Mouse (Mus musculus) limb, embryonic 11.5 days (tissue): ENCODE measurements around the gene Plvap. TPM values are rescaled to one million over a fixed set of nuclear protein-coding genes. Genes with fewer than 3 reads are reported as not detected.

Experiments
- ATAC-seq: fragments of 200-750 bp; cut with Nextera tagmentation; 2 replicates; pipeline ENCODE4 v1.8.0; 2017; ENCODE audit warnings: low read depth; ENCODE audit not compliant: insufficient number of reproducible peaks, low FRiP score, low TSS enrichment
- DNase-seq: peaks from one replicate; pipeline ENCODE4 v3.0.0-alpha.2; 2015; ENCODE audit warnings: low spot score
- H3K27ac ChIP-seq: fragments of 300-500 bp; sonication (generic); replicated peaks from 2 replicates; pipeline ENCODE4 v1.5.1; 2014; ENCODE audit warnings: low read depth, mild to moderate bottlenecking, low read length
- H3K27me3 ChIP-seq: fragments of 300-500 bp; sonication (generic); 2 replicates; pipeline ENCODE4 v1.6.1; 2014; ENCODE audit warnings: mild to moderate bottlenecking, low read length, mixed read lengths; ENCODE audit not compliant: control insufficient read depth, insufficient read depth
- H3K36me3 ChIP-seq: fragments of 300-500 bp; sonication (generic); 2 replicates; pipeline ENCODE4 v1.6.1; 2014; ENCODE audit warnings: mild to moderate bottlenecking, low read length, moderate library complexity, mixed read lengths; ENCODE audit not compliant: control insufficient read depth, insufficient read depth
- H3K4me1 ChIP-seq: fragments of 300-500 bp; sonication (generic); 2 replicates; pipeline ENCODE4 v1.6.1; 2014; ENCODE audit warnings: low read length, mixed read lengths; ENCODE audit not compliant: control insufficient read depth, insufficient read depth
- H3K4me2 ChIP-seq: fragments of 300-500 bp; sonication (generic); 2 replicates; pipeline ENCODE4 v1.6.1; 2014; ENCODE audit warnings: low read depth, mild to moderate bottlenecking, moderate library complexity; ENCODE audit not compliant: severe bottlenecking
- H3K4me3 ChIP-seq: fragments of 300-500 bp; sonication (generic); 2 replicates; pipeline ENCODE4 v1.5.1; 2014; ENCODE audit warnings: low read depth, low read length
- H3K9ac ChIP-seq: fragments of 300-500 bp; sonication (generic); 2 replicates; pipeline ENCODE4 v1.6.1; 2014; ENCODE audit warnings: mild to moderate bottlenecking, low read length
- H3K9me3 ChIP-seq: fragments of 300-500 bp; sonication (generic); 2 replicates; pipeline ENCODE4 v1.6.1; 2016; ENCODE audit warnings: low read length; ENCODE audit not compliant: control insufficient read depth
- WGBS: fragments of 180-500 bp; shearing (Covaris S2); extraction: QIAGEN DNeasy Blood & Tissue Kit; methylation state at CpG from one replicate; pipeline ENCODE4 v1.1.7; 2014; 5-methylcytosine and 5-hydroxymethylcytosine counted together
- polyA plus RNA-seq: library from polyadenylated mRNA; unstranded; fragments of >200 nt; fragmentation: Nextera tagmentation; extraction: Ambion mirVana; gene quantifications from 2 replicates; pipeline ENCODE4 v1.2.1, GENCODE M21; 2014

Gene Plvap
- polyA plus RNA-seq, 1 experiment from 2014 or later, result 58.2 TPM

DNA sequence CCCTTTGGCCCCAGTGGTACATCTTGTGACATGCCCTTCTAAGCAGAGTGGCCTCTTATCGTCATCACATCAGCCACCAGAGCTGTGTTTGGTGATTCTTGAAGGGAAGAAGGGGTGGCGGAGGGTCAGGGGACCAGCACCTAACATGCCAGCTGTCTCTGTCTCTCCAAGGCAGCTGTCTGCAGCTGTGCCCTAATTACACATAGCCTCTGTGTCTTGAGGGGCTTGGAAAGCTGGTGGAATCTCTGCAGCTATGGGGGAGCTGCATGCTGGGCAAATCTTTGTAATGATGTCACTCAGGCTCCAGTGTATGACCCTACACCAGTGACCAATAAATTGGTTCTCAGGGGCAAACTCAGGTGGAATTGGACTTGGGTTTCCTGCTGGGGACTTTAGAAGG, 58.9 kb downstream of the Plvap start:
- WGBS, result 85% methylated on average over 2 of the region's 2 CpGs
- no peaks in the 10 kb centered on the region for H3K4me1 ChIP-seq
- H3K9me3 ChIP-seq, result no peaks in the 10 kb centered on the region
- peak; percentile 16 for DNase-seq
- H3K9ac ChIP-seq, result no peak overlapping the region
- no peak for ATAC-seq
- no peaks in the 10 kb centered on the region for H3K27me3 ChIP-seq
- no peak overlapping the region for H3K4me3 ChIP-seq
- no peaks in the 10 kb centered on the region for H3K36me3 ChIP-seq
- no peak overlapping the region for H3K27ac ChIP-seq
- H3K4me2 ChIP-seq, result no peak overlapping the region

DNA sequence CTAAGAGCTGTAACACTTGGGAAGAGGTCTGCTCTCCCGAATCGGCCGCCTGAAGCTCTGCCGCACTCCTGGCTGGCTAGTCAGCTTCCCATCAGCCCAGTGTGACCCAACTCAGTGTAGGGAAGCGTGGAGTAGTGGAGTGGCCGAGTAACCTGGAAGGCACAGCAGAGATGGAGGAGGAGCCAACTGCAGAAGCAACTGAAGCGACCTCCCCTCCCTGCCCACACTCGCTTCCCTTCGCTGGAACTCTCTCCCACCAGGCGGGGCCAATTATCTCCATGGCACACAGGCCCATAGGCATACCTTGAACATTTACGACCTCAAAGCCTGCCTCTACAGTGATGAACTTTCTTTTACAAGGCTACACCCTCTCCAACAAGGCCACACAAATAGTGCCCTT, 59.8 kb downstream of the Plvap start:
- no peak for DNase-seq
- no peaks in the 10 kb centered on the region for H3K36me3 ChIP-seq
- 35% methylated on average over 11 of the region's 11 CpGs for WGBS

DNA sequence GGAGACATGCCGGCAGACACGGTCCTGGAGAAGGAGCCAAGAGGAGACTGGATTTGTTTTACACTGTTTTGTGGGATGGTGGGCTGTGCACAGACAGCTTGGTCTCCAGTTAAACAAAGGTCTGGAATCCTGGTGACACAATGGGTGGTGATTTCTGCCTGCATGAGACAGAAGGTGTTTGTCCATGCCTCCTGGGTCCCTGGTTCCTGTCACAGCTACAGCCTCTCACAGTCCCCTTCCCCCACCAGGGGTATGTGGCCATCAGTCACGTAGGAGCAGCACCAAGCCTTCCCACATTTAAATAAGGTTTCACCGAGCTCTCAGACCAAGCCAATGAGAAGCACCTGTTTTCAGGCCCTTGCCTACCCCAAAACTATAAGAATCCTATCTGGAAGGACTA, 60.2 kb downstream of the Plvap start:
- Histone ChIP-seq H3K36me3 (no peaks in the 10 kb centered on the region), H3K4me2 (no peak overlapping the region), H3K9ac (no peak overlapping the region), H3K4me1 (no peaks in the 10 kb centered on the region), H3K27me3 (no peaks in the 10 kb centered on the region), H3K27ac (no peak overlapping the region), H3K4me3 (no peak overlapping the region), H3K9me3 (no peaks in the 10 kb centered on the region)
- ATAC-seq (no peak), DNase-seq (no peak)
- 65% methylated on average over 4 of the region's 4 CpGs for WGBS

More for the DNA sequence above, 59.8 kb downstream of the Plvap start:
- Histone ChIP-seq H3K9me3 (no peaks in the 10 kb centered on the region), H3K4me2 (no peak overlapping the region), H3K9ac (no peak overlapping the region), H3K27me3 (no peaks in the 10 kb centered on the region), H3K4me3 (no peak overlapping the region), H3K4me1 (no peaks in the 10 kb centered on the region), H3K27ac (no peak overlapping the region)
- no peak for ATAC-seq

Other genes with a start within 250 kb of the Plvap start
- 23.0 and 25.3 TPM in 2 replicates for gene Myo9b, start 239.0 kb downstream of the Plvap start, polyA plus RNA-seq
- gene Haus8, start 238.8 kb downstream of the Plvap start, polyA plus RNA-seq, result 66.8 and 70.3 TPM in 2 replicates
- 92.1 and 95.3 TPM in 2 replicates for gene Use1, start 144.9 kb downstream of the Plvap start, polyA plus RNA-seq
- gene Ocel1, start 140.5 kb downstream of the Plvap start, polyA plus RNA-seq, result 2.7 and 3.1 TPM in 2 replicates
- 68.9 and 78.6 TPM in 2 replicates for gene Nr2f6, start 129.8 kb downstream of the Plvap start, polyA plus RNA-seq
- 3.4 and 4.1 TPM in 2 replicates for gene Ushbp1, start 116.0 kb downstream of the Plvap start, polyA plus RNA-seq
- gene Babam1, start 114.9 kb downstream of the Plvap start, polyA plus RNA-seq, result 109 and 119 TPM in 2 replicates
- 21.5 and 23.9 TPM in 2 replicates for gene Ankle1, start 105.7 kb downstream of the Plvap start, polyA plus RNA-seq
- gene Abhd8, start 48.1 kb downstream of the Plvap start, polyA plus RNA-seq, result 38.7 and 43.4 TPM in 2 replicates
- gene Mrpl34, start 46.8 kb downstream of the Plvap start, polyA plus RNA-seq, result 216 and 231 TPM in 2 replicates
- gene Dda1, start 42.6 kb downstream of the Plvap start, polyA plus RNA-seq, result 115 TPM in 2 replicates
- gene Ano8, start 25.8 kb downstream of the Plvap start, polyA plus RNA-seq, result 3.0 and 4.2 TPM in 2 replicates
- gene Gtpbp3, start 23.6 kb downstream of the Plvap start, polyA plus RNA-seq, result 8.3 and 8.7 TPM in 2 replicates
- 0.30 and 0.71 TPM in 2 replicates for gene Ccdc194, start 14.0 kb upstream of the Plvap start, polyA plus RNA-seq
- gene Bst2, start 25.7 kb upstream of the Plvap start, polyA plus RNA-seq, result 1.7 and 1.8 TPM in 2 replicates
- gene Mvb12a, start 31.2 kb upstream of the Plvap start, polyA plus RNA-seq, result 66.5 and 74.2 TPM in 2 replicates
- gene Tmem221, start 47.1 kb upstream of the Plvap start, polyA plus RNA-seq, result 0.27 TPM in 1 of 2 replicates, not detected in the other
- gene Nxnl1, start 54.8 kb upstream of the Plvap start, polyA plus RNA-seq, result not detected in 2 replicates
- gene Slc27a1, start 57.1 kb upstream of the Plvap start, polyA plus RNA-seq, result 16.7 and 18.0 TPM in 2 replicates
- 230 and 239 TPM in 2 replicates for gene Pgls, start 80.4 kb upstream of the Plvap start, polyA plus RNA-seq
- gene Fam129c, start 85.9 kb upstream of the Plvap start, polyA plus RNA-seq, result 2.7 and 3.8 TPM in 2 replicates
- 46.6 and 49.8 TPM in 2 replicates for gene Colgalt1, start 99.2 kb upstream of the Plvap start, polyA plus RNA-seq
- gene Unc13a, start 160.0 kb upstream of the Plvap start, polyA plus RNA-seq, result 0.50 and 0.59 TPM in 2 replicates
- 1.4 and 2.5 TPM in 2 replicates for gene Jak3, start 164.5 kb upstream of the Plvap start, polyA plus RNA-seq
- not detected in 2 replicates for gene Insl3, start 177.5 kb upstream of the Plvap start, polyA plus RNA-seq
- gene B3gnt3, start 190.0 kb upstream of the Plvap start, polyA plus RNA-seq, result 0.35 and 0.61 TPM in 2 replicates
- 2.7 and 3.4 TPM in 2 replicates for gene Fcho1, start 214.0 kb upstream of the Plvap start, polyA plus RNA-seq